Mouse (Mus musculus): ENCODE results near the gene Hacd2.

DNA sequence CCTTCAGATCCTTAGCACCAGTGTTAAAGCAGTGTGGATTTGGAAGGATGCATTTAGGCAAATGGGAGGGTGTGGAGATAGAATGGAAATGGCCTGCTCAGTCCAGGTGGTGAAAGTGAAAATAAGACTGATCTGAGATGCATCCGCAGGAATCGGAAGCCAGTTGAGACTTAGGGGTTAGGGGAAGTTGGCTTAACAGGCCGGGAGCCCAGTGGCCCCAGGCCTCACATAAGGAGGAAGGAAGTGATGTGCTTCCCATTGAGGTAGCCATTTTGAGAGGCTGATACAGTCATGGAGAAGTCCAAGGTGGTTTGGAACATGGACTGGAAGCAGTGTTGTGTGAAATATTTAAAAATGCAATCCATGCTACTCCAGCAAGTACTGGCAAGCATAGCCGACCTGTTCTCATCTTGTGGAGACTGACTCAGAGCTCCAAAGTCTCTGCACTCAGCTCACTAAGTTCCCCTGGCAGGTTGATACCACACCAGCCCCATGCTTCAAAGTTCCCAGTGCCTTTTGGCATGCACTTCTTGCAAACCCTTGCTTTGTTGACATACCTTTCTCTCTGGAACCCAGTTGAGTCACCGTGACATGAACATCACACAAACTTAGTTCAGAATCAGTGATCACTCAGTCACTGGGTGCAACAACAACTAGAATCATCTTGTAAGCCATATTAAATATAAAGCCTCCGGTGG lies 25.2 kb downstream of the Hacd2 start:
- TF ChIP-seq CTCF (IDR thresholded peaks at IDR 0.05) (no peak), EP300 (IDR thresholded peaks at IDR 0.05) (no peak)
